Mouse (Mus musculus) ES-Bruce4 (cell line): Measurements from ENCODE around the gene Actr6. TPM values are rescaled to one million over a fixed set of nuclear protein-coding genes. Genes with fewer than 3 reads are reported as not detected.
"Not testable (repeated sequence)": the region's sequence is repeated elsewhere in the genome, so short reads cannot be mapped to it uniquely, and the experiment has no call there.

Experiments used
- H3K27ac ChIP-seq: 2 replicates; pipeline ENCODE4 v1.5.1; 2012; ENCODE audit warnings: low read length, inconsistent platforms; ENCODE audit not compliant: insufficient read depth
- H3K27me3 ChIP-seq: 2 replicates; pipeline ENCODE4 v1.6.1; 2012; ENCODE audit warnings: mild to moderate bottlenecking, low read length, inconsistent platforms; ENCODE audit not compliant: control insufficient read depth, poor library complexity, insufficient read depth, severe bottlenecking
- H3K36me3 ChIP-seq: 2 replicates; pipeline ENCODE4 v1.6.1; 2012; ENCODE audit warnings: inconsistent platforms, mild to moderate bottlenecking, low read length, moderate library complexity; ENCODE audit not compliant: control insufficient read depth, poor library complexity, insufficient read depth, severe bottlenecking
- H3K4me1 ChIP-seq: one replicate; pipeline ENCODE4 v1.8.1; 2011; ENCODE audit warnings: low read length; ENCODE audit not compliant: control insufficient read depth, insufficient read depth
- H3K4me3 ChIP-seq: 2 replicates; pipeline ENCODE4 v1.5.1; 2011; ENCODE audit warnings: low read depth, mild to moderate bottlenecking, low read length
- H3K9ac ChIP-seq: 2 replicates; pipeline ENCODE4 v1.6.1; 2012; ENCODE audit warnings: low read depth, mild to moderate bottlenecking, inconsistent platforms; ENCODE audit not compliant: poor library complexity, severe bottlenecking
- H3K9me3 ChIP-seq: replicated peaks from 2 replicates; pipeline ENCODE4 v1.6.1; 2012; ENCODE audit warnings: mild to moderate bottlenecking, low read length, inconsistent platforms; ENCODE audit not compliant: control insufficient read depth, poor library complexity, insufficient read depth, severe bottlenecking
- CTCF ChIP-seq: IDR thresholded peaks from one replicate; pipeline ENCODE4 v1.8.1; 2011; ENCODE audit warnings: low read depth, low read length
- EP300 ChIP-seq: IDR thresholded peaks from 2 replicates; pipeline ENCODE4 v1.6.1; 2011; ENCODE audit warnings: low read depth, low read length; ENCODE audit not compliant: insufficient read depth
- POLR2A ChIP-seq: IDR thresholded peaks from one replicate; pipeline ENCODE4 v1.8.1; 2011; ENCODE audit warnings: low read length; ENCODE audit not compliant: insufficient read depth
- polyA plus RNA-seq: library from polyadenylated mRNA; stranded (reverse); fragments of >200 nt; gene quantifications from 2 replicates; pipeline ENCODE4 v1.2.4, GENCODE M21; 2011; ENCODE audit warnings: low read depth; ENCODE audit not compliant: missing spikeins, insufficient read depth, insufficient read length

Actr6 gene
- polyA plus RNA-seq, 1 experiment: 32.8 TPM

DNA sequence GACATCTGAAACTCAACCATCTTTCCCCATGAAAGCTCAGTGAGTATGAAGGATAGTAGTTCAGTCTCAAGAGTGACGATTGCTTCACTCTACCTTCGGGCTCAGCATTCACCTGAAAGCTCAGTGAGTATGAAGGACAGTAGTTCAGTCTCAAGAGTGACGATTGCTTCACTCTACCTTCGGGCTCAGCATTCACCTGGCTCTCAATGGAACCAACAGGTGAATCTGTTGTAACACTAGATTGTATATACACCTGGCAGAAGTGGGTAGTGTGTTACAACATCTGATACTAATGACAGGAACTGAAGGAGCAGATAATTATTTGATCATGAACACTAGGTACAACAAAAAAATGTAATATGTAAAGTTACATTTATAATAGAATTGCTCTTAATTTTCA lies 50.4 kb downstream of the Actr6 start:
- Histone ChIP-seq H3K36me3 (no peaks in the 10 kb centered on the region), H3K9me3 (no peaks in the 10 kb centered on the region), H3K4me1 (no peaks in the 10 kb centered on the region), H3K9ac (no peak overlapping the region), H3K4me3 (no peak overlapping the region), H3K27ac (no peak overlapping the region), H3K27me3 (no peaks in the 10 kb centered on the region)
- no peak for TF ChIP-seq EP300

- no peak overlapping the region for H3K4me3 ChIP-seq
- H3K4me1 ChIP-seq: no peaks in the 10 kb centered on the region
- no peaks in the 10 kb centered on the region for H3K27me3 ChIP-seq
- no peak overlapping the region for H3K9ac ChIP-seq
- no peaks in the 10 kb centered on the region for H3K36me3 ChIP-seq
- no peak overlapping the region for H3K27ac ChIP-seq
- TF ChIP-seq POLR2A (no peak), CTCF (no peak), EP300 (no peak)
- H3K9me3 ChIP-seq: no peaks in the 10 kb centered on the region
Measured at GRCm38 (mm10) chr10:89680517-89680916, 51.6 kb downstream of the Actr6 start.

- Histone ChIP-seq H3K9ac (no peak overlapping the region), H3K27me3 (no peaks in the 10 kb centered on the region), H3K4me3 (no peak overlapping the region), H3K9me3 (no peaks in the 10 kb centered on the region), H3K4me1 (no peaks in the 10 kb centered on the region), H3K36me3 (no peaks in the 10 kb centered on the region), H3K27ac (no peak overlapping the region)
- TF ChIP-seq POLR2A: no peak
- no peak for TF ChIP-seq CTCF
- TF ChIP-seq EP300: no peak
Measured at GRCm38 (mm10) chr10:89679448-89679847, 52.6 kb downstream of the Actr6 start.

DNA sequence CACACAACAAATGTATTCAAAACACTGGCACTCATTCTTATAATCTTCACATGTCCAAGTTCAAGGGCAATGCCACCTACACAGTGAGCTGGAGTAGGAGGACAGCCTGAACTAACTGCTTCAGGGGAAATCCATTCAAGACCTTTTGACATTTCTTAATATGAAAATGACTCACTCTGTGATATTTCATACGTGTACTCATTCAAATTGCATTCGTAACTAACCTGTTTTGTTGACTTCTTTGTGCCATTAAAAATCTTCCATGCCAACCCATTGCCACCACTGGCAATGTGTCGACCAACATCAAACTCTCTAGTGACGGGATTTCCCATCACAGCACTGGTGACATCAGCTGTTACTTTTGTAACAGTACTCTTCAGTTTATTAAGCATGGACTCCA lies 54.0 kb downstream of the Actr6 start:
- H3K9me3 ChIP-seq: no peaks in the 10 kb centered on the region
- no peak overlapping the region for H3K27ac ChIP-seq
- H3K4me1 ChIP-seq: no peaks in the 10 kb centered on the region

GRCm38 (mm10) chr10:89676609-89677008 lies 55.5 kb downstream of the Actr6 start:
- Histone ChIP-seq H3K9me3 (no peaks in the 10 kb centered on the region), H3K27ac (no peak overlapping the region), H3K4me3 (no peak overlapping the region), H3K9ac (no peak overlapping the region), H3K4me1 (no peaks in the 10 kb centered on the region), H3K27me3 (no peaks in the 10 kb centered on the region), H3K36me3 (no peaks in the 10 kb centered on the region)
- TF ChIP-seq CTCF: no peak
- TF ChIP-seq EP300: no peak
- TF ChIP-seq POLR2A: no peak

More for the DNA sequence above, 54.0 kb downstream of the Actr6 start:
- TF ChIP-seq EP300 (no peak), POLR2A (no peak), CTCF (no peak)
- H3K36me3 ChIP-seq: no peaks in the 10 kb centered on the region
- H3K27me3 ChIP-seq: no peaks in the 10 kb centered on the region
- H3K4me3 ChIP-seq: no peak overlapping the region
- no peak overlapping the region for H3K9ac ChIP-seq

DNA sequence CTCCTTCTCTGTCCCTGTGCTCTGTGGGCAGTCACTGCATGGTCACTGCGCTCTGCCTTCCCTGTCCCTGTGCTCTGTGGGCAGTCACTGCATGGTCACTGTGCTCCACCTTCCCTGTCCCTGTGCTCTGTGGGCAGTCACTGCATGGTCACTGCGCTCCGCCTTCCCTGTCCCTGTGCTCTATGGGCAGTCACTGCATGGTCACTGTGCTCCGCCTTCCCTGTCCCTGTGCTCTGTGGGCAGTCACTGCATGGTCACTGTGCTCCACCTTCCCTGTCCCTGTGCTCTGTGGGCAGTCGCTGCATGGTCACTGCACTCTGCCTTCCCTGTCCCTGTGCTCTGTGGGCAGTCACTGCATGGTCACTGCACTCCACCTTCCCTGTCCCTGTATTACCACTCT lies 61.7 kb downstream of the Actr6 start:
- not testable (repeated sequence) for H3K27ac ChIP-seq, H3K36me3 ChIP-seq, H3K4me1 ChIP-seq, H3K9me3 ChIP-seq, H3K4me3 ChIP-seq, H3K9ac ChIP-seq, H3K27me3 ChIP-seq
